Mouse (Mus musculus): ENCODE measurements around the gene Morn3.

GRCm38 (mm10) chr5:123064207-123064606, 17.4 kb upstream of the Morn3 start:
- TF ChIP-seq CTCF (IDR thresholded peaks at IDR 0.05; ENCODE audit: low read depth, low read length) = no peak
- TF ChIP-seq GATA1 (IDR thresholded peaks at IDR 0.05; ENCODE audit: borderline replicate concordance, low read length) = no peak

Data from G1E (cell line).